In genomic region chr3:84180304-84180703, GRCm38 (mm10) we compare ENCODE assay signal across 21 mouse cellular contexts. TPM values are rescaled to one million over a fixed set of nuclear protein-coding genes. Genes with fewer than 3 reads are reported as not detected.
A peak's percentile ranks its signal among the peaks of the same experiment; 100 is the strongest.
DNase-seq lines count a peak whose midpoint lies in the region; ATAC-seq and TF ChIP-seq lines count a peak whose summit lies in the region.
"Had no signal": no experiment of that assay in that cellular context is flagged by ENCODE, and none has a peak within 500 bp of the region (broad histone marks: within the 10 kb centered on the region; RNA-seq: fewer than 3 reads in every experiment).

No protein-coding gene starts in this region.

- no peak for TF ChIP-seq CTCF in ES-Bruce4 (IDR thresholded peaks at IDR 0.05; ENCODE audit: low read depth, low read length)

- no peak overlapping the region for H3K4me2 ChIP-seq in hindbrain, embryonic 12.5 days (replicated peaks)
- H3K4me2 ChIP-seq in midbrain, embryonic 13.5 days (replicated peaks): no peak overlapping the region
- no peak overlapping the region for H3K4me2 ChIP-seq in midbrain, embryonic 15.5 days
- H3K4me2 ChIP-seq: heart, embryonic 13.5 days; hindbrain, embryonic 15.5 days had no signal

- WGBS in hindbrain, embryonic 10.5 days: 79% methylated on average over 2 of the region's 2 CpGs
- 82% methylated on average over 2 of the region's 2 CpGs for WGBS in hindbrain, embryonic 12.5 days
- 68% methylated on average over 2 of the region's 2 CpGs for WGBS in midbrain, embryonic 13.5 days
- 79% methylated on average over 2 of the region's 2 CpGs for WGBS in midbrain, embryonic 15.5 days

- no peak for ATAC-seq in hindbrain, embryonic 12.5 days (ENCODE audit: low FRiP score)
- no peak for ATAC-seq in midbrain, embryonic 13.5 days
- no peak for ATAC-seq in midbrain, embryonic 15.5 days (replicated peaks)

- H3K4me3 ChIP-seq in hindbrain, embryonic 10.5 days: no peak overlapping the region
- H3K4me3 ChIP-seq in hindbrain, embryonic 12.5 days: no peak overlapping the region
- no peak overlapping the region for H3K4me3 ChIP-seq in midbrain, embryonic 13.5 days (replicated peaks)
- H3K4me3 ChIP-seq in midbrain, embryonic 15.5 days: no peak overlapping the region
- H3K4me3 ChIP-seq in ES-Bruce4 (ENCODE audit: low read depth, low read length) (peak overlapping the region; percentile 13; the same call in 1 of the 2 replicates), ES-E14 (ENCODE audit: insufficient read depth in 1 of 2, low read depth in 1 of 2, low read length in 2 of 2, poor library complexity in 1 of 2, severe bottlenecking in 1 of 2) (no peak overlapping the region)
- H3K4me3 ChIP-seq: embryonic facial prominence, embryonic 10.5 days; heart, embryonic 13.5 days; hindbrain, embryonic 15.5 days had no signal

- H3K27ac ChIP-seq in hindbrain, embryonic 10.5 days: peak overlapping the region; percentile 12; the same call in 1 of the 2 replicates
- no peak overlapping the region for H3K27ac ChIP-seq in hindbrain, embryonic 12.5 days
- H3K27ac ChIP-seq in midbrain, embryonic 13.5 days: peak overlapping the region; percentile 16; the same call in 1 of the 2 replicates
- H3K27ac ChIP-seq in midbrain, embryonic 15.5 days: no peak overlapping the region
- peak overlapping the region; percentile 100 for H3K27ac ChIP-seq in ES-Bruce4 (ENCODE audit: insufficient read depth, low read length)
- peak overlapping the region; percentile 97 for H3K27ac ChIP-seq in ES-E14 (ENCODE audit: insufficient read depth, low read depth, low read length, poor library complexity, severe bottlenecking)
- H3K27ac ChIP-seq: embryonic facial prominence, embryonic 10.5 days; heart, embryonic 13.5 days; hindbrain, embryonic 15.5 days had no signal

- no peaks in the 10 kb centered on the region for H3K27me3 ChIP-seq in hindbrain, embryonic 10.5 days (ENCODE audit: insufficient read depth, poor library complexity, severe bottlenecking)
- H3K27me3 ChIP-seq in hindbrain, embryonic 12.5 days: no peaks in the 10 kb centered on the region
- no peaks in the 10 kb centered on the region for H3K27me3 ChIP-seq in midbrain, embryonic 13.5 days
- H3K27me3 ChIP-seq in midbrain, embryonic 15.5 days (replicated peaks): no peaks in the 10 kb centered on the region
- H3K27me3 ChIP-seq in ES-Bruce4 (ENCODE audit: control insufficient read depth, insufficient read depth, low read length, poor library complexity, severe bottlenecking): no peaks in the 10 kb centered on the region
- H3K27me3 ChIP-seq: heart, embryonic 13.5 days; hindbrain, embryonic 15.5 days had no signal

- peak; percentile 77 for TF ChIP-seq EP300 in ES-Bruce4 (IDR thresholded peaks at IDR 0.05; ENCODE audit: insufficient read depth, low read depth, low read length)

- DNase-seq in hindbrain, embryonic 10.5 days (ENCODE audit: low spot score): no peak
- no peak for DNase-seq in ES-E14 (ENCODE audit: low read depth, low spot score)
- no peak for DNase-seq in left cerebral cortex, postnatal 4 days
- no peak for DNase-seq in embryo, embryonic 11 days
- DNase-seq: adrenal gland, adult 2 months; adrenal gland, postnatal 25 days; cerebellum, adult 18-20 months; cerebellum, adult 9-11 months; cerebellum, postnatal 36 days; gastrocnemius, postnatal 36 days; heart, adult 11 months; heart, postnatal 36 days; kidney, adult 11 months had no signal

- H3K4me1 ChIP-seq in hindbrain, embryonic 10.5 days (replicated peaks): peaks cover 30% of the 10 kb centered on the region
- H3K4me1 ChIP-seq in hindbrain, embryonic 12.5 days: peaks cover 11% of the 10 kb centered on the region
- peaks cover 21% of the 10 kb centered on the region for H3K4me1 ChIP-seq in midbrain, embryonic 13.5 days (replicated peaks)
- H3K4me1 ChIP-seq in midbrain, embryonic 15.5 days: peaks cover 15% of the 10 kb centered on the region
- H3K4me1 ChIP-seq in ES-Bruce4 (ENCODE audit: control insufficient read depth, insufficient read depth, low read length) (peaks cover 5% of the 10 kb centered on the region), ES-E14 (ENCODE audit: control insufficient read depth in 2 of 2, insufficient read depth in 2 of 2, low read length in 2 of 2, poor library complexity in 1 of 2) (peaks cover 12 to 17% of the 10 kb centered on the region in 2 experiments)
- H3K4me1 ChIP-seq: heart, embryonic 13.5 days had no signal

- in situ Hi-C loops in ES-E14 (cut with MboI; ENCODE audit: low sequenced_read_pairs in 2 of 2, unreplicated experiment in 2 of 2): loop anchor here in 1 of 2 experiments (5.0 kb wide), 1 partner anchor 37 kb away; no protein-coding TSS in a partner anchor

- TF ChIP-seq POLR2A in ES-Bruce4 (IDR thresholded peaks at IDR 0.05; ENCODE audit: insufficient read depth, low read length): no peak

- no peak overlapping the region for H3K9ac ChIP-seq in hindbrain, embryonic 12.5 days
- no peak overlapping the region for H3K9ac ChIP-seq in midbrain, embryonic 13.5 days (replicated peaks)
- H3K9ac ChIP-seq in midbrain, embryonic 15.5 days: no peak overlapping the region
- H3K9ac ChIP-seq in ES-Bruce4 (ENCODE audit: low read depth, poor library complexity, severe bottlenecking) (peak overlapping the region; percentile 4; the same call in 1 of the 2 replicates), ES-E14 (ENCODE audit: insufficient read depth, low read depth, low read length, poor library complexity, severe bottlenecking) (peak overlapping the region; percentile 58; the same call in 1 of the 2 replicates)
- H3K9ac ChIP-seq: heart, embryonic 13.5 days; hindbrain, embryonic 15.5 days had no signal

- H3K36me3 ChIP-seq in hindbrain, embryonic 10.5 days: peaks cover 41% of the 10 kb centered on the region
- H3K36me3 ChIP-seq in hindbrain, embryonic 12.5 days: peaks cover 19% of the 10 kb centered on the region
- peaks cover 23% of the 10 kb centered on the region for H3K36me3 ChIP-seq in midbrain, embryonic 13.5 days
- H3K36me3 ChIP-seq in midbrain, embryonic 15.5 days (replicated peaks): peaks cover 5% of the 10 kb centered on the region; the same call in 1 of the 2 replicates
- H3K36me3 ChIP-seq in ES-Bruce4 (ENCODE audit: control insufficient read depth, insufficient read depth, low read length, poor library complexity, severe bottlenecking) (0 out of 2 replicates have a peak, but pooled peaks cover 3% of the 10 kb centered on the region), ES-E14 (ENCODE audit: control insufficient read depth, insufficient read depth, low read length, poor library complexity, severe bottlenecking) (peaks cover 2% of the 10 kb centered on the region; the same call in 1 of the 2 replicates)

- no peaks in the 10 kb centered on the region for H3K9me3 ChIP-seq in hindbrain, embryonic 10.5 days
- no peaks in the 10 kb centered on the region for H3K9me3 ChIP-seq in hindbrain, embryonic 12.5 days (replicated peaks)
- H3K9me3 ChIP-seq in midbrain, embryonic 13.5 days: 0 out of 2 replicates have a peak, but pooled peaks cover 3% of the 10 kb centered on the region
- no peaks in the 10 kb centered on the region for H3K9me3 ChIP-seq in midbrain, embryonic 15.5 days
- no peaks in the 10 kb centered on the region for H3K9me3 ChIP-seq in ES-Bruce4 (replicated peaks; ENCODE audit: control insufficient read depth, insufficient read depth, low read length, poor library complexity, severe bottlenecking)
- H3K9me3 ChIP-seq in ES-E14 (ENCODE audit: control insufficient read depth, insufficient read depth, low read depth, low read length): no peaks in the 10 kb centered on the region
- H3K9me3 ChIP-seq: heart, embryonic 13.5 days; hindbrain, embryonic 15.5 days had no signal

- intact Hi-C loops in left cerebral cortex, postnatal 4 days (cut with DNase I): no loop called here

TF ChIP-seq in ES-E14, 5 proteins besides CTCF, POLR2A, EP300 and RAD21:
- no peak for TF ChIP-seq ZC3H11A (IDR thresholded peaks at IDR 0.05; ENCODE audit: borderline replicate concordance, low read depth, low read length)
- TF ChIP-seq ZNF384 (IDR thresholded peaks at IDR 0.05; ENCODE audit: low read depth, low read length): no peak
- no peak for TF ChIP-seq MAFK (IDR thresholded peaks at IDR 0.05; ENCODE audit: insufficient read depth, low read depth, low read length)
- no peak for TF ChIP-seq HCFC1 (IDR thresholded peaks at IDR 0.05; ENCODE audit: borderline replicate concordance, insufficient read depth, low read length)
- no peak for TF ChIP-seq CHD2 (IDR thresholded peaks at IDR 0.05; ENCODE audit: low read depth, low read length)

RNA-seq across cellular contexts. Expression of gene Gm6525, which starts 6.4 kb away (rescaled TPM):
- polyA plus RNA-seq in hindbrain, embryonic 10.5 days (2016; fragmentation: Nextera tagmentation; extraction: Ambion mirVana): 1.5 and 1.9 TPM in 2 replicates
- polyA plus RNA-seq in hindbrain, embryonic 12.5 days (2016; fragmentation: Nextera tagmentation; extraction: Ambion mirVana): 1.4 and 2.4 TPM in 2 replicates
- polyA plus RNA-seq in midbrain, embryonic 13.5 days (2015; fragmentation: Nextera tagmentation; extraction: Ambion mirVana): 3.8 and 4.3 TPM in 2 replicates
- 2.0 and 2.5 TPM in 2 replicates for polyA plus RNA-seq in midbrain, embryonic 15.5 days (2015; fragmentation: Nextera tagmentation; extraction: Ambion mirVana)
- polyA plus RNA-seq in ES-Bruce4 (2011; ENCODE audit: insufficient read depth, insufficient read length, low read depth, missing spikeins): 0.93 TPM in 1 of 2 replicates, not detected in the other
- total RNA-seq in ES-E14 (2012; rRNA removed): 0.27 and 0.48 TPM in 2 replicates
- total RNA-seq in left cerebral cortex, postnatal 4 days (2021): not detected
- total RNA-seq: gastrocnemius, adult 8-10 months; gastrocnemius, postnatal 36 days; heart, postnatal 36 days had no signal
- polyA plus RNA-seq: adrenal gland, adult 2 months had no signal

RNA-seq across cellular contexts. Expression of gene Mnd1, which starts 24.7 kb away (rescaled TPM):
- polyA plus RNA-seq in hindbrain, embryonic 10.5 days (2016; fragmentation: Nextera tagmentation; extraction: Ambion mirVana): 10.0 and 14.2 TPM in 2 replicates
- polyA plus RNA-seq in hindbrain, embryonic 12.5 days (2016; fragmentation: Nextera tagmentation; extraction: Ambion mirVana): 8.0 and 8.1 TPM in 2 replicates
- 2.7 and 3.3 TPM in 2 replicates for polyA plus RNA-seq in midbrain, embryonic 13.5 days (2015; fragmentation: Nextera tagmentation; extraction: Ambion mirVana)
- polyA plus RNA-seq in midbrain, embryonic 15.5 days (2015; fragmentation: Nextera tagmentation; extraction: Ambion mirVana): 1.6 and 1.8 TPM in 2 replicates
- polyA plus RNA-seq in ES-Bruce4 (2011; ENCODE audit: insufficient read depth, insufficient read length, low read depth, missing spikeins): 43.8 and 50.7 TPM in 2 replicates
- 28.1 and 31.9 TPM in 2 replicates for total RNA-seq in ES-E14 (2012; rRNA removed)
- total RNA-seq in left cerebral cortex, postnatal 4 days (2021): 1 to 10 TPM; 2.7 to 2.9 TPM

Comparison
In these comparisons a context has a peak if more than half of its experiments do, and no peak if none do; other contexts are left out.
1. H3K27ac ChIP-seq: peak in hindbrain, embryonic 10.5 days (single experiment), midbrain, embryonic 13.5 days (single experiment), ES-Bruce4 (single experiment) and ES-E14 (single experiment); none in hindbrain, embryonic 12.5 days (single experiment) and midbrain, embryonic 15.5 days (single experiment).
2. H3K9ac ChIP-seq: peak in ES-Bruce4 (single experiment) and ES-E14 (single experiment); none in hindbrain, embryonic 12.5 days (single experiment), midbrain, embryonic 13.5 days (single experiment) and midbrain, embryonic 15.5 days (single experiment).